Mouse (Mus musculus): ENCODE results near the gene Hoxb6. TPM values are rescaled to one million over a fixed set of nuclear protein-coding genes. Genes with fewer than 3 reads are reported as not detected.

Gene Hoxb6
- total and polyA plus RNA-seq, 3 experiments, result 0.53 to 1.1 TPM; not detected in 1

DNA sequence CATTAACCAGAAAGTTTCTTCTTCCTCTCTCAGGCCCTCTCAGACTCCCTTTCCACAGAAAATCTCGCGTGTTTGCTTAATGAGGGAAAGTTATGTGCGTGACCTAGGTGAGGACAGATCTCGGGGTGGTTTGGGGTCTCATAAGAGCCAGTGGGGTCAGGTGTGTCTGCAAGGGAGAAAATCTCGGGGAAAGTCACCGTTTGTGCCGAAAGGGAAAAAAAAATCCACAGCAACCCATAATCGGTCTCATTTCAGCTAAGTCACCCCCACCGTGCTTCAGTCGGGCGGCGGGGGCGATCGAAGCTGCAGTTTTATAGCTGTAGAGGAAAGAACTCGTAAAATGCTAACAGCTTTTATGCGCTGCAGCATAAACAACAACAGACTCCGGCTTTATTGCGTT lies 10.9 kb upstream of the Hoxb6 start:
- Histone ChIP-seq H3K27me3 (replicated peaks) (peaks cover 93% of the 10 kb centered on the region), H3K4me1 (ENCODE audit: control insufficient read depth in 1 of 2, insufficient read depth in 2 of 2) (peaks cover 3 to 8% of the 10 kb centered on the region in 2 experiments; a peak in 3 of 4 replicates)
- no peak for TF ChIP-seq MAFK (IDR thresholded peaks at IDR 0.05; ENCODE audit: insufficient replicate concordance, low read length)

GRCm38 (mm10) chr11:96281855-96282570 lies 10.3 kb upstream of the Hoxb6 start, which contains the start of gene Hoxb8:
TSS of gene Hoxb8 (plus strand) at chr11:96281905.
- TF ChIP-seq CTCF (conservative IDR thresholded peaks at IDR 0.05 in 1 of 2, IDR thresholded peaks at IDR 0.05 in 1 of 2; ENCODE audit: low read depth in 2 of 2, low read length in 2 of 2), result no peak
- dilution Hi-C loops (cut with MboI; ENCODE audit: extremely low pct_ligation_motif_present, extremely low pct_unique_long_range_greater_than_20kb, low sequenced_read_pairs), result no loop called here
- Histone ChIP-seq H3K36me3 (replicated peaks in 1 of 2; ENCODE audit: control insufficient read depth in 1 of 2, insufficient read depth in 1 of 2, low read length in 1 of 2) (no peaks in the 10 kb centered on the region), H3K9me3 (replicated peaks; ENCODE audit: low read length) (peaks cover 14% of the 10 kb centered on the region), H3K9ac (ENCODE audit: insufficient read depth, low read depth) (no peak within 1 kb of the TSS), H3K4me1 (ENCODE audit: control insufficient read depth in 1 of 2, insufficient read depth in 2 of 2) (peaks cover 3 to 8% of the 10 kb centered on the region in 2 experiments; a peak in 3 of 4 replicates), H3K4me3 (replicated peaks in 1 of 3; ENCODE audit: low read depth in 2 of 3, low read length in 2 of 3, poor library complexity in 1 of 3) (no peak within 1 kb of the TSS), H3K79me2 (replicated peaks; ENCODE audit: control insufficient read depth, extremely low read depth, insufficient read depth, poor library complexity, severe bottlenecking) (no peaks in the 10 kb centered on the region), H3K27ac (ENCODE audit: insufficient read depth, low read depth) (no peak within 1 kb of the TSS), H3K27me3 (replicated peaks) (peaks cover 93% of the 10 kb centered on the region), H3K4me2 (ENCODE audit: insufficient read depth, low read depth, poor library complexity, severe bottlenecking) (peak within 1 kb of the TSS; percentile 91)
- no peak for DNase-seq (ENCODE audit: extremely low read depth)
- in situ Hi-C loops (cut with MboI; ENCODE audit: low pct_ligation_motif_present, low pct_unique_long_range_greater_than_20kb, low sequenced_read_pairs), result no loop called here

More for the DNA sequence above, 10.9 kb upstream of the Hoxb6 start:
- no peaks in the 10 kb centered on the region for H3K36me3 ChIP-seq (replicated peaks in 1 of 2; ENCODE audit: control insufficient read depth in 1 of 2, insufficient read depth in 1 of 2, low read length in 1 of 2)
- no peak overlapping the region for H3K9ac ChIP-seq (ENCODE audit: insufficient read depth, low read depth)
- in situ Hi-C loops (cut with MboI; ENCODE audit: low pct_ligation_motif_present, low pct_unique_long_range_greater_than_20kb, low sequenced_read_pairs) (no loop called here), dilution Hi-C loops (cut with MboI; ENCODE audit: extremely low pct_ligation_motif_present, extremely low pct_unique_long_range_greater_than_20kb, low sequenced_read_pairs) (no loop called here)
- no peaks in the 10 kb centered on the region for H3K79me2 ChIP-seq (replicated peaks; ENCODE audit: control insufficient read depth, extremely low read depth, insufficient read depth, poor library complexity, severe bottlenecking)
- no peak overlapping the region for H3K4me3 ChIP-seq (replicated peaks in 1 of 3; ENCODE audit: low read depth in 2 of 3, low read length in 2 of 3, poor library complexity in 1 of 3)
- no peak overlapping the region for H3K4me2 ChIP-seq (ENCODE audit: insufficient read depth, low read depth, poor library complexity, severe bottlenecking)
- no peak overlapping the region for H3K27ac ChIP-seq (ENCODE audit: insufficient read depth, low read depth)
- peaks cover 9% of the 10 kb centered on the region for H3K9me3 ChIP-seq (replicated peaks; ENCODE audit: low read length)
- no peak for DNase-seq (ENCODE audit: extremely low read depth)

DNA sequence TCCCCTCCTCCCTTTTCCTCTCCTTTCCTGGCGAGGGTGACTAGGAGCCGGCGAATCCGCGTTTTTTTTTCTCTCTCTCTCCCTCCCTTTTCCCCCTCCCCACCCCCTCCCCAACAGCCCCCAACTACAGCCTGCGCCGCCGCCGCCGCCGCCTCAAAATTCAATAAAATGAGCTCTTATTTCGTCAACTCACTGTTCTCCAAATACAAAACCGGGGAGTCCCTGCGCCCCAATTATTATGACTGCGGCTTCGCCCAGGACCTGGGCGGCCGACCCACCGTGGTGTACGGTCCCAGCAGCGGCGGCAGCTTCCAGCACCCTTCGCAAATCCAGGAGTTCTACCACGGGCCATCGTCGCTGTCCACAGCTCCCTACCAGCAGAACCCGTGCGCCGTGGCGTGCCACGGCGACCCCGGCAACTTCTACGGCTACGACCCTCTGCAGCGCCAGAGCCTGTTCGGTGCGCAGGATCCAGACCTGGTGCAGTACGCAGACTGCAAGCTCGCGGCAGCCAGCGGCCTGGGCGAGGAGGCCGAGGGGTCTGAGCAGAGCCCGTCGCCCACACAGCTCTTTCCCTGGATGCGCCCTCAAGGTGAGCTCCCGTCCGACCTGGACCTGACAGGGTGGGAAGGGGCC lies 9.4 kb upstream of the Hoxb6 start:
- Histone ChIP-seq H3K36me3 (replicated peaks in 1 of 2; ENCODE audit: control insufficient read depth in 1 of 2, insufficient read depth in 1 of 2, low read length in 1 of 2) (no peaks in the 10 kb centered on the region), H3K4me2 (ENCODE audit: insufficient read depth, low read depth, poor library complexity, severe bottlenecking) (peak overlapping the region; percentile 91), H3K9ac (ENCODE audit: insufficient read depth, low read depth) (no peak overlapping the region), H3K27ac (ENCODE audit: insufficient read depth, low read depth) (no peak overlapping the region), H3K27me3 (replicated peaks) (peaks cover 93% of the 10 kb centered on the region), H3K4me3 (replicated peaks in 1 of 3; ENCODE audit: low read depth in 2 of 3, low read length in 2 of 3, poor library complexity in 1 of 3) (peak overlapping the region in 1 of 3 experiments; percentile 2), H3K9me3 (replicated peaks; ENCODE audit: low read length) (peaks cover 16% of the 10 kb centered on the region), H3K79me2 (replicated peaks; ENCODE audit: control insufficient read depth, extremely low read depth, insufficient read depth, poor library complexity, severe bottlenecking) (no peaks in the 10 kb centered on the region), H3K4me1 (ENCODE audit: control insufficient read depth in 1 of 2, insufficient read depth in 2 of 2) (peaks cover 3 to 8% of the 10 kb centered on the region in 2 experiments; a peak in 3 of 4 replicates)
- no peak for TF ChIP-seq MXI1 (IDR thresholded peaks at IDR 0.05; ENCODE audit: low read depth, low read length)
- no peak for TF ChIP-seq RCOR1 (conservative IDR thresholded peaks at IDR 0.05; ENCODE audit: low read depth, low read length)
- TF ChIP-seq CHD2 (IDR thresholded peaks at IDR 0.05; ENCODE audit: low read length), result no peak
- no peak for TF ChIP-seq GABPA (IDR thresholded peaks at IDR 0.05; ENCODE audit: insufficient replicate concordance, low read depth, low read length)
- no peak for TF ChIP-seq MAX (IDR thresholded peaks at IDR 0.05; ENCODE audit: low read length)
- TF ChIP-seq MYC (IDR thresholded peaks at IDR 0.05; ENCODE audit: low read depth, low read length), result no peak
- TF ChIP-seq HCFC1 (IDR thresholded peaks at IDR 0.05; ENCODE audit: low read depth, low read length), result no peak
- no peak for TF ChIP-seq POLR2A (IDR thresholded peaks at IDR 0.05; ENCODE audit: low read depth, low read length)
- dilution Hi-C loops (cut with MboI; ENCODE audit: extremely low pct_ligation_motif_present, extremely low pct_unique_long_range_greater_than_20kb, low sequenced_read_pairs), result no loop called here
- no peak for DNase-seq (ENCODE audit: extremely low read depth)
- in situ Hi-C loops (cut with MboI; ENCODE audit: low pct_ligation_motif_present, low pct_unique_long_range_greater_than_20kb, low sequenced_read_pairs), result no loop called here
